29 mouse cellular contexts compared by ENCODE assay signal in the genomic region with DNA sequence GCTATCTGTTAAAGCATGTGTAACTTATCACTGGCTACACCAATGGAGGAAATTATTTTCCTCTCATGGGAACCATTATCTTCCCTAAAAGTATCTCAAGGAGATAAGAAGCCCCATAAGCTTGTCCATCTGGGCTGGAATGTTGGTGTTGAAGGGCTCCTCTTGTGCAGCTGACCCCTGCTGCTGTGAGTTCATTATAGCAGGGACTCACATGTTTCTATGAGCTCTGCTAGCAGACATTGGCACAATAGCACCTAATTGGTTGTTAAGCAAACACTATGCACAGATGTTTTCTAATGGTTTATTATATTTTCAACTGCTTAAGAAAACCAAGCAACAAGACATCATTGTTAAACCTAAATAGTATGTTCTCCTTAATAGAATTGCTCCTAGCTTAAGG. TPM values are rescaled to one million over a fixed set of nuclear protein-coding genes. Genes with fewer than 3 reads are reported as not detected.
DNase-seq lines count a peak whose midpoint lies in the region; ATAC-seq lines count a peak whose summit lies in the region.
"Had no signal": no experiment of that assay in that cellular context is flagged by ENCODE, and none has a peak within 500 bp of the region (broad histone marks: within the 10 kb centered on the region; RNA-seq: fewer than 3 reads in every experiment).

No protein-coding gene starts in this region.

- H3K4me1 ChIP-seq in embryonic facial prominence, embryonic 14.5 days (ENCODE audit: control insufficient read depth, insufficient read depth, low read length): no peaks in the 10 kb centered on the region
- H3K4me1 ChIP-seq in embryonic facial prominence, embryonic 10.5 days: 0 out of 2 replicates have a peak, but pooled peaks cover 3% of the 10 kb centered on the region
- H3K4me1 ChIP-seq in forebrain, embryonic 12.5 days: no peaks in the 10 kb centered on the region
- peaks cover 34% of the 10 kb centered on the region for H3K4me1 ChIP-seq in forebrain, embryonic 10.5 days
- H3K4me1 ChIP-seq: embryonic facial prominence, embryonic 12.5 days; embryonic facial prominence, embryonic 15.5 days had no signal

- H3K27me3 ChIP-seq in embryonic facial prominence, embryonic 14.5 days (replicated peaks; ENCODE audit: control insufficient read depth, insufficient read depth, low read length): no peaks in the 10 kb centered on the region
- H3K27me3 ChIP-seq in embryonic facial prominence, embryonic 10.5 days (replicated peaks; ENCODE audit: low read depth, poor library complexity, severe bottlenecking): no peaks in the 10 kb centered on the region
- no peaks in the 10 kb centered on the region for H3K27me3 ChIP-seq in forebrain, embryonic 12.5 days
- peaks cover 9% of the 10 kb centered on the region for H3K27me3 ChIP-seq in forebrain, embryonic 10.5 days (ENCODE audit: poor library complexity, severe bottlenecking)
- H3K27me3 ChIP-seq: CH12.LX; embryonic facial prominence, embryonic 12.5 days; embryonic facial prominence, embryonic 15.5 days; forebrain, embryonic 13.5 days; Patski had no signal

- no peak for ATAC-seq in embryonic facial prominence, embryonic 14.5 days (ENCODE audit: low read depth)
- 0 out of 2 replicates have a peak, but pooled peaks have one; percentile 20 for ATAC-seq in forebrain, embryonic 12.5 days (ENCODE audit: low FRiP score)
- ATAC-seq: activated CD4-positive, CD25-positive, alpha-beta regulatory T cell, adult 4 months; CD4-positive, CD25-positive, alpha-beta regulatory T cell, adult 4 months; forebrain, embryonic 13.5 days; forebrain, embryonic 16.5 days; Patski had no signal

- no peaks in the 10 kb centered on the region for H3K9me3 ChIP-seq in embryonic facial prominence, embryonic 14.5 days (ENCODE audit: control insufficient read depth, low read length)
- no peaks in the 10 kb centered on the region for H3K9me3 ChIP-seq in embryonic facial prominence, embryonic 10.5 days
- no peaks in the 10 kb centered on the region for H3K9me3 ChIP-seq in forebrain, embryonic 12.5 days
- H3K9me3 ChIP-seq in forebrain, embryonic 10.5 days: no peaks in the 10 kb centered on the region
- H3K9me3 ChIP-seq: embryonic facial prominence, embryonic 12.5 days; embryonic facial prominence, embryonic 15.5 days; forebrain, embryonic 13.5 days; G1E had no signal

- H3K36me3 ChIP-seq in embryonic facial prominence, embryonic 14.5 days (ENCODE audit: control insufficient read depth, insufficient read depth, low read length): no peaks in the 10 kb centered on the region
- H3K36me3 ChIP-seq in embryonic facial prominence, embryonic 10.5 days (replicated peaks): no peaks in the 10 kb centered on the region
- no peaks in the 10 kb centered on the region for H3K36me3 ChIP-seq in forebrain, embryonic 12.5 days (replicated peaks)
- H3K36me3 ChIP-seq in forebrain, embryonic 10.5 days (replicated peaks): no peaks in the 10 kb centered on the region
- H3K36me3 ChIP-seq: embryonic facial prominence, embryonic 12.5 days; embryonic facial prominence, embryonic 15.5 days; G1E had no signal

- DNase-seq in embryonic facial prominence, embryonic 14.5 days (ENCODE audit: low spot score): peak; percentile 3
- no peak for DNase-seq in embryonic facial prominence, embryonic 10.5 days (ENCODE audit: low spot score)
- DNase-seq in forebrain, embryonic 10.5 days (ENCODE audit: extremely low spot score, low spot score): no peak
- DNase-seq in retina, postnatal 1 day: peak; percentile 37
- DNase-seq in left cerebral cortex, adult 18-20 months (ENCODE audit: low spot score in 2 of 2): no peak
- DNase-seq: adrenal gland, adult 8-10 months; adrenal gland, postnatal 14 days; adrenal gland, postnatal 36 days; B cell, adult 2 months; cerebellum, adult 11 months; cerebellum, adult 18-20 months; cerebellum, adult 8-10 months; cerebellum, adult 9-11 months; cerebellum, postnatal 14 days; cerebellum, postnatal 36 days; embryo, embryonic 11 days had no signal

- H3K4me2 ChIP-seq in embryonic facial prominence, embryonic 14.5 days (ENCODE audit: low read depth, low read length): no peak overlapping the region
- no peak overlapping the region for H3K4me2 ChIP-seq in forebrain, embryonic 12.5 days
- H3K4me2 ChIP-seq: embryonic facial prominence, embryonic 12.5 days; embryonic facial prominence, embryonic 15.5 days; forebrain, embryonic 13.5 days had no signal

- H3K9ac ChIP-seq in embryonic facial prominence, embryonic 14.5 days (ENCODE audit: low read depth, low read length): no peak overlapping the region
- H3K9ac ChIP-seq in forebrain, embryonic 12.5 days: no peak overlapping the region
- H3K9ac ChIP-seq: embryonic facial prominence, embryonic 12.5 days; embryonic facial prominence, embryonic 15.5 days; forebrain, embryonic 13.5 days had no signal

- no peak overlapping the region for H3K4me3 ChIP-seq in embryonic facial prominence, embryonic 14.5 days (ENCODE audit: low read depth, low read length)
- H3K4me3 ChIP-seq in embryonic facial prominence, embryonic 10.5 days: no peak overlapping the region
- no peak overlapping the region for H3K4me3 ChIP-seq in forebrain, embryonic 12.5 days (replicated peaks)
- H3K4me3 ChIP-seq in forebrain, embryonic 10.5 days: no peak overlapping the region
- H3K4me3 ChIP-seq: embryonic facial prominence, embryonic 12.5 days; embryonic facial prominence, embryonic 15.5 days; erythroblast, embryonic 14.5 days; forebrain, embryonic 13.5 days had no signal

- no peak overlapping the region for H3K27ac ChIP-seq in embryonic facial prominence, embryonic 14.5 days (replicated peaks; ENCODE audit: low read depth, low read length)
- H3K27ac ChIP-seq in embryonic facial prominence, embryonic 10.5 days (replicated peaks): no peak overlapping the region
- no peak overlapping the region for H3K27ac ChIP-seq in forebrain, embryonic 12.5 days
- no peak overlapping the region for H3K27ac ChIP-seq in forebrain, embryonic 10.5 days
- H3K27ac ChIP-seq: embryonic facial prominence, embryonic 12.5 days; embryonic facial prominence, embryonic 15.5 days; forebrain, embryonic 13.5 days had no signal

RNA-seq across cellular contexts. Expression of gene C130060K24Rik, which starts 41.5 kb away (rescaled TPM):
- polyA plus RNA-seq in embryonic facial prominence, embryonic 14.5 days (2014; fragmentation: Nextera tagmentation; extraction: Ambion mirVana): 0.07 and 0.24 TPM in 2 replicates
- 1.0 and 1.1 TPM in 2 replicates for polyA plus RNA-seq in embryonic facial prominence, embryonic 10.5 days (2016; fragmentation: Nextera tagmentation; extraction: Ambion mirVana)
- polyA plus RNA-seq in forebrain, embryonic 12.5 days (2016; fragmentation: Nextera tagmentation; extraction: Ambion mirVana): 6.3 and 7.2 TPM in 2 replicates
- polyA plus RNA-seq in forebrain, embryonic 10.5 days (2016; fragmentation: Nextera tagmentation; extraction: Ambion mirVana): 5.2 and 9.6 TPM in 2 replicates
- under 1 TPM; 0.73 to 0.77 TPM for total RNA-seq in left cerebral cortex, adult 18-20 months (2021)
- total RNA-seq: adrenal gland, adult 18-20 months; adrenal gland, adult 8-10 months; adrenal gland, postnatal 14 days; adrenal gland, postnatal 36 days; CH12.LX; common myeloid progenitor, adult 5-6 weeks had no signal
- polyA plus RNA-seq: activated CD4-positive, CD25-positive, alpha-beta regulatory T cell, adult 4 months; CD4-positive, CD25-positive, alpha-beta regulatory T cell, adult 4 months; erythroblast, embryonic 14.5 days; G1E; Patski had no signal

Comparison
In these comparisons a context has a peak if more than half of its experiments do, and no peak if none do; other contexts are left out.
1. DNase-seq: peak in embryonic facial prominence, embryonic 14.5 days (single experiment) and retina, postnatal 1 day (single experiment); none in embryonic facial prominence, embryonic 10.5 days (single experiment), forebrain, embryonic 10.5 days (single experiment) and left cerebral cortex, adult 18-20 months (0 of 2).